In genomic region chr5:75800040-75800989, GRCm38 (mm10) we compare ENCODE assay signal across 14 mouse cellular contexts.
A peak's percentile ranks its signal among the peaks of the same experiment; 100 is the strongest.
DNase-seq lines count a peak whose midpoint lies in the region; ATAC-seq and TF ChIP-seq lines count a peak whose summit lies in the region.
"Had no signal": no experiment of that assay in that cellular context is flagged by ENCODE, and none has a peak within 500 bp of the region (broad histone marks: within the 10 kb centered on the region; RNA-seq: fewer than 3 reads in every experiment).

No protein-coding gene starts in this region.

- H3K9me3 ChIP-seq in forebrain, embryonic 16.5 days (ENCODE audit: control insufficient read depth, low read length), result no peaks in the 10 kb centered on the region
- no peaks in the 10 kb centered on the region for H3K9me3 ChIP-seq in forebrain, embryonic 11.5 days (ENCODE audit: control insufficient read depth, low read length)
- no peaks in the 10 kb centered on the region for H3K9me3 ChIP-seq in liver, embryonic 11.5 days (ENCODE audit: control insufficient read depth, low read length)
- no peaks in the 10 kb centered on the region for H3K9me3 ChIP-seq in midbrain, postnatal 0 days (ENCODE audit: low read length)
- H3K9me3 ChIP-seq: embryonic facial prominence, embryonic 15.5 days; limb, embryonic 12.5 days; neural tube, embryonic 12.5 days had no signal

- no peak overlapping the region for H3K27ac ChIP-seq in forebrain, embryonic 16.5 days (ENCODE audit: low read length)
- no peak overlapping the region for H3K27ac ChIP-seq in forebrain, embryonic 11.5 days (ENCODE audit: low read depth, low read length)
- no peak overlapping the region for H3K27ac ChIP-seq in liver, embryonic 11.5 days (ENCODE audit: low read depth, low read length)
- no peak overlapping the region for H3K27ac ChIP-seq in midbrain, postnatal 0 days (ENCODE audit: low read depth, low read length)
- H3K27ac ChIP-seq: embryonic facial prominence, embryonic 15.5 days; limb, embryonic 12.5 days; neural tube, embryonic 12.5 days had no signal

- no peaks in the 10 kb centered on the region for H3K36me3 ChIP-seq in forebrain, embryonic 16.5 days (ENCODE audit: control insufficient read depth, insufficient read depth)
- no peaks in the 10 kb centered on the region for H3K36me3 ChIP-seq in forebrain, embryonic 11.5 days (ENCODE audit: control insufficient read depth, insufficient read depth, low read length)
- H3K36me3 ChIP-seq in liver, embryonic 11.5 days (ENCODE audit: control insufficient read depth, insufficient read depth, low read length), result no peaks in the 10 kb centered on the region
- H3K36me3 ChIP-seq in midbrain, postnatal 0 days (ENCODE audit: insufficient read depth, low read length), result no peaks in the 10 kb centered on the region
- H3K36me3 ChIP-seq: embryonic facial prominence, embryonic 15.5 days; limb, embryonic 12.5 days; neural tube, embryonic 12.5 days had no signal

- no peak for ATAC-seq in forebrain, embryonic 16.5 days
- ATAC-seq in forebrain, embryonic 11.5 days (replicated peaks; ENCODE audit: low FRiP score), result no peak; the same call in 1 of the 2 replicates
- ATAC-seq in liver, embryonic 11.5 days (replicated peaks; ENCODE audit: low FRiP score), result no peak
- ATAC-seq in midbrain, postnatal 0 days (ENCODE audit: low FRiP score), result no peak

- WGBS in forebrain, embryonic 16.5 days, result 21% methylated on average over 18 of the region's 18 CpGs
- WGBS in forebrain, embryonic 11.5 days, result 44% methylated on average over 18 of the region's 18 CpGs
- WGBS in liver, embryonic 11.5 days, result 56% methylated on average over 18 of the region's 18 CpGs
- WGBS in midbrain, postnatal 0 days, result 42% methylated on average over 18 of the region's 18 CpGs

- no peak for DNase-seq in forebrain, embryonic 11.5 days (ENCODE audit: low spot score)
- DNase-seq in liver, embryonic 11.5 days (ENCODE audit: low spot score), result peak; percentile 26
- DNase-seq in liver, result no peak
- peak; percentile 30 for DNase-seq in brain, adult 2 months (ENCODE audit: low read depth, low spot score)
- DNase-seq in midbrain, postnatal 0 days (ENCODE audit: low spot score), result peak; percentile 33
- no peak for DNase-seq in spleen, postnatal 36 days (ENCODE audit: low spot score in 2 of 2)
- DNase-seq: cerebellum, postnatal 25 days; layer of hippocampus, adult 9-11 months; lung, adult 18-20 months; thymus, postnatal 14 days had no signal

- no peak overlapping the region for H3K4me3 ChIP-seq in forebrain, embryonic 16.5 days (replicated peaks; ENCODE audit: low read length)
- no peak overlapping the region for H3K4me3 ChIP-seq in forebrain, embryonic 11.5 days (ENCODE audit: low read depth, low read length)
- no peak overlapping the region for H3K4me3 ChIP-seq in liver, embryonic 11.5 days (ENCODE audit: low read depth, low read length)
- H3K4me3 ChIP-seq in midbrain, postnatal 0 days (ENCODE audit: low read depth, low read length), result no peak overlapping the region
- H3K4me3 ChIP-seq: embryonic facial prominence, embryonic 15.5 days; limb, embryonic 12.5 days; neural tube, embryonic 12.5 days had no signal

- no peak for TF ChIP-seq CTCF in midbrain, postnatal 0 days (IDR thresholded peaks at IDR 0.05)

- 0 out of 2 replicates have a peak overlapping the region, but pooled peaks have one; percentile 11 for H3K9ac ChIP-seq in forebrain, embryonic 16.5 days (replicated peaks; ENCODE audit: low read depth, low read length)
- no peak overlapping the region for H3K9ac ChIP-seq in forebrain, embryonic 11.5 days (ENCODE audit: low read length)
- no peak overlapping the region for H3K9ac ChIP-seq in liver, embryonic 11.5 days (ENCODE audit: low read depth, low read length)
- H3K9ac ChIP-seq in midbrain, postnatal 0 days (replicated peaks; ENCODE audit: low read length, poor library complexity, severe bottlenecking), result no peak overlapping the region
- H3K9ac ChIP-seq: embryonic facial prominence, embryonic 15.5 days; limb, embryonic 12.5 days; neural tube, embryonic 12.5 days had no signal

- no peaks in the 10 kb centered on the region; the same call in 1 of the 2 replicates for H3K27me3 ChIP-seq in forebrain, embryonic 16.5 days (replicated peaks; ENCODE audit: control insufficient read depth, insufficient read depth, low read length)
- H3K27me3 ChIP-seq in forebrain, embryonic 11.5 days (ENCODE audit: control insufficient read depth, insufficient read depth, low read length), result no peaks in the 10 kb centered on the region
- H3K27me3 ChIP-seq in liver, embryonic 11.5 days (replicated peaks; ENCODE audit: control insufficient read depth, insufficient read depth, low read length), result no peaks in the 10 kb centered on the region
- no peaks in the 10 kb centered on the region for H3K27me3 ChIP-seq in midbrain, postnatal 0 days (ENCODE audit: insufficient read depth, low read length)
- H3K27me3 ChIP-seq: embryonic facial prominence, embryonic 15.5 days; limb, embryonic 12.5 days; neural tube, embryonic 12.5 days had no signal

- peak overlapping the region; percentile 4; the same call in 1 of the 2 replicates for H3K4me2 ChIP-seq in forebrain, embryonic 16.5 days (ENCODE audit: low read length)
- no peak overlapping the region for H3K4me2 ChIP-seq in forebrain, embryonic 11.5 days (ENCODE audit: low read depth, low read length, severe bottlenecking)
- no peak overlapping the region for H3K4me2 ChIP-seq in liver, embryonic 11.5 days
- H3K4me2 ChIP-seq in midbrain, postnatal 0 days (ENCODE audit: low read depth, low read length, poor library complexity, severe bottlenecking), result no peak overlapping the region
- H3K4me2 ChIP-seq: embryonic facial prominence, embryonic 15.5 days; limb, embryonic 12.5 days; neural tube, embryonic 12.5 days had no signal

- peaks cover 7% of the 10 kb centered on the region for H3K4me1 ChIP-seq in forebrain, embryonic 16.5 days (replicated peaks; ENCODE audit: control insufficient read depth, insufficient read depth, low read length)
- H3K4me1 ChIP-seq in forebrain, embryonic 11.5 days (replicated peaks; ENCODE audit: control insufficient read depth, insufficient read depth, low read length), result no peaks in the 10 kb centered on the region; the same call in 1 of the 2 replicates
- H3K4me1 ChIP-seq in liver, embryonic 11.5 days (replicated peaks; ENCODE audit: control insufficient read depth, insufficient read depth, low read length), result no peaks in the 10 kb centered on the region
- no peaks in the 10 kb centered on the region for H3K4me1 ChIP-seq in midbrain, postnatal 0 days (ENCODE audit: insufficient read depth, low read length)
- H3K4me1 ChIP-seq: embryonic facial prominence, embryonic 15.5 days; limb, embryonic 12.5 days; neural tube, embryonic 12.5 days had no signal

Comparison
In these comparisons a context has a peak if more than half of its experiments do, and no peak if none do; other contexts are left out.
1. DNase-seq: peak in liver, embryonic 11.5 days (single experiment), brain, adult 2 months (single experiment) and midbrain, postnatal 0 days (single experiment); none in forebrain, embryonic 11.5 days (single experiment), liver (single experiment) and spleen, postnatal 36 days (0 of 2).